Mouse (Mus musculus): ENCODE data around the gene Cpm.
"Not testable (repeated sequence)": the region's sequence is repeated elsewhere in the genome, so short reads cannot be mapped to it uniquely, and the experiment has no call there.

Gene Cpm

GRCm38 (mm10) chr10:117703506-117703905 is 74.2 kb downstream of the Cpm start:
- DNase-seq (ENCODE audit: low spot score in 2 of 2), result no peak

- not testable (repeated sequence) for DNase-seq (ENCODE audit: low spot score in 2 of 2)
These were observed 75.1 kb downstream of the Cpm start for GRCm38 (mm10) chr10:117704314-117704963.

- DNase-seq (ENCODE audit: low spot score in 2 of 2), result no peak
These were observed 75.7 kb downstream of the Cpm start for GRCm38 (mm10) chr10:117704964-117705335.

GRCm38 (mm10) chr10:117705806-117706205 is 76.5 kb downstream of the Cpm start:
- no peak for DNase-seq (ENCODE audit: low spot score in 2 of 2)

- no peak for DNase-seq (ENCODE audit: low spot score in 2 of 2)
These were observed 77.1 kb downstream of the Cpm start for GRCm38 (mm10) chr10:117706440-117706839.

- DNase-seq (ENCODE audit: low spot score in 2 of 2), result no peak
These were observed 78.0 kb downstream of the Cpm start for GRCm38 (mm10) chr10:117707114-117707838.

GRCm38 (mm10) chr10:117708376-117708775 is 79.1 kb downstream of the Cpm start:
- DNase-seq (ENCODE audit: low spot score in 2 of 2), result no peak

- DNase-seq (ENCODE audit: low spot score in 2 of 2), result no peak
These were observed 79.6 kb downstream of the Cpm start for GRCm38 (mm10) chr10:117708856-117709255.

- DNase-seq (ENCODE audit: low spot score in 2 of 2), result no peak
These were observed 80.1 kb downstream of the Cpm start for GRCm38 (mm10) chr10:117709326-117709830.

- DNase-seq (ENCODE audit: low spot score in 2 of 2), result peak; percentile 66 to 78
These were observed 80.8 kb downstream of the Cpm start for GRCm38 (mm10) chr10:117709930-117710603.

- DNase-seq (ENCODE audit: low spot score in 2 of 2), result peak; percentile 93 to 95
These were observed 81.4 kb downstream of the Cpm start, which contains the start of gene Mdm2 for GRCm38 (mm10) chr10:117710604-117711141. Gene Mdm2, minus strand, starts transcription at chr10:117710758.

- DNase-seq (ENCODE audit: low spot score in 2 of 2), result no peak
These were observed 82.1 kb downstream of the Cpm start for GRCm38 (mm10) chr10:117711408-117711807.

- no peak for DNase-seq (ENCODE audit: low spot score in 2 of 2)
These were observed 83.0 kb downstream of the Cpm start for GRCm38 (mm10) chr10:117712191-117712754.

GRCm38 (mm10) chr10:117712871-117713270 is 83.6 kb downstream of the Cpm start:
- DNase-seq (ENCODE audit: low spot score in 2 of 2), result peak in 1 of 2 experiments; percentile 57

GRCm38 (mm10) chr10:117713466-117713865 is 84.2 kb downstream of the Cpm start:
- no peak for DNase-seq (ENCODE audit: low spot score in 2 of 2)

- DNase-seq (ENCODE audit: low spot score in 2 of 2), result no peak
These were observed 84.8 kb downstream of the Cpm start for GRCm38 (mm10) chr10:117714048-117714545.

- DNase-seq (ENCODE audit: low spot score in 2 of 2), result no peak
These were observed 85.7 kb downstream of the Cpm start for GRCm38 (mm10) chr10:117714928-117715500.

- not testable (repeated sequence) for DNase-seq (ENCODE audit: low spot score in 2 of 2)
These were observed 86.4 kb downstream of the Cpm start for GRCm38 (mm10) chr10:117715654-117716053.

- no peak for DNase-seq (ENCODE audit: low spot score in 2 of 2)
These were observed 87.4 kb downstream of the Cpm start for GRCm38 (mm10) chr10:117716686-117717085.

- no peak for DNase-seq (ENCODE audit: low spot score in 2 of 2)
These were observed 88.3 kb downstream of the Cpm start for GRCm38 (mm10) chr10:117717583-117717982.

Measured in natural killer cell, adult 2 months (primary cell).